Mouse (Mus musculus): ENCODE results near the gene Fbxo46. TPM values are rescaled to one million over a fixed set of nuclear protein-coding genes. Genes with fewer than 3 reads are reported as not detected.

Gene Fbxo46
- polyA plus RNA-seq, 1 experiment = 4.8 TPM

GRCm38 (mm10) chr7:19091913-19092312 lies 27.7 kb upstream of the Fbxo46 start:
- H3K27ac ChIP-seq (ENCODE audit: insufficient read depth, low read length) = no peak overlapping the region
- no peak for TF ChIP-seq CTCF (IDR thresholded peaks at IDR 0.05; ENCODE audit: borderline replicate concordance, insufficient read depth, low read length)
- TF ChIP-seq POLR2A (IDR thresholded peaks at IDR 0.05; ENCODE audit: low read depth, low read length) = no peak
- 0 out of 2 replicates have a peak, but pooled peaks cover 2% of the 10 kb centered on the region for H3K4me1 ChIP-seq (ENCODE audit: control insufficient read depth, insufficient read depth, low read length)
- H3K4me3 ChIP-seq (ENCODE audit: insufficient read depth, low read length) = no peak overlapping the region

- TF ChIP-seq POLR2A (IDR thresholded peaks at IDR 0.05; ENCODE audit: low read depth, low read length) = peak; percentile 54
- TF ChIP-seq CTCF (IDR thresholded peaks at IDR 0.05; ENCODE audit: borderline replicate concordance, insufficient read depth, low read length) = no peak
- Histone ChIP-seq H3K4me1 (ENCODE audit: control insufficient read depth, insufficient read depth, low read length) (0 out of 2 replicates have a peak, but pooled peaks cover 2% of the 10 kb centered on the region), H3K27ac (ENCODE audit: insufficient read depth, low read length) (peak overlapping the region; percentile 69), H3K4me3 (ENCODE audit: insufficient read depth, low read length) (no peak overlapping the region)
Observed at GRCm38 (mm10) chr7:19092381-19093173, 27.1 kb upstream of the Fbxo46 start.

- TF ChIP-seq POLR2A (IDR thresholded peaks at IDR 0.05; ENCODE audit: low read depth, low read length) (no peak), CTCF (IDR thresholded peaks at IDR 0.05; ENCODE audit: borderline replicate concordance, insufficient read depth, low read length) (peak; percentile 73)
- peak overlapping the region; percentile 4 for H3K4me3 ChIP-seq (ENCODE audit: insufficient read depth, low read length)
- 0 out of 2 replicates have a peak, but pooled peaks cover 2% of the 10 kb centered on the region for H3K4me1 ChIP-seq (ENCODE audit: control insufficient read depth, insufficient read depth, low read length)
- H3K27ac ChIP-seq (ENCODE audit: insufficient read depth, low read length) = peak overlapping the region; percentile 69
Observed at GRCm38 (mm10) chr7:19093174-19093521, 26.5 kb upstream of the Fbxo46 start.

GRCm38 (mm10) chr7:19093537-19094385 lies 25.9 kb upstream of the Fbxo46 start:
- Histone ChIP-seq H3K4me3 (ENCODE audit: insufficient read depth, low read length) (peak overlapping the region; percentile 56), H3K4me1 (ENCODE audit: control insufficient read depth, insufficient read depth, low read length) (0 out of 2 replicates have a peak, but pooled peaks cover 2% of the 10 kb centered on the region), H3K27ac (ENCODE audit: insufficient read depth, low read length) (peak overlapping the region; percentile 97)
- TF ChIP-seq CTCF (IDR thresholded peaks at IDR 0.05; ENCODE audit: borderline replicate concordance, insufficient read depth, low read length) (no peak), POLR2A (IDR thresholded peaks at IDR 0.05; ENCODE audit: low read depth, low read length) (peak; percentile 84)

GRCm38 (mm10) chr7:19094471-19094825 lies 25.2 kb upstream of the Fbxo46 start, which contains the start of gene Six5:
Gene Six5, plus strand, starts transcription at chr7:19094594.
- peak within 1 kb of the TSS; percentile 97 for H3K27ac ChIP-seq (ENCODE audit: insufficient read depth, low read length)
- H3K4me1 ChIP-seq (ENCODE audit: control insufficient read depth, insufficient read depth, low read length) = 0 out of 2 replicates have a peak, but pooled peaks cover 2% of the 10 kb centered on the region
- TF ChIP-seq POLR2A (IDR thresholded peaks at IDR 0.05; ENCODE audit: low read depth, low read length) (no peak), CTCF (IDR thresholded peaks at IDR 0.05; ENCODE audit: borderline replicate concordance, insufficient read depth, low read length) (no peak)
- peak within 1 kb of the TSS; percentile 56 for H3K4me3 ChIP-seq (ENCODE audit: insufficient read depth, low read length)

- H3K27ac ChIP-seq (ENCODE audit: insufficient read depth, low read length) = peak overlapping the region; percentile 88
- 0 out of 2 replicates have a peak, but pooled peaks cover 2% of the 10 kb centered on the region for H3K4me1 ChIP-seq (ENCODE audit: control insufficient read depth, insufficient read depth, low read length)
- peak overlapping the region; percentile 56 for H3K4me3 ChIP-seq (ENCODE audit: insufficient read depth, low read length)
- TF ChIP-seq CTCF (IDR thresholded peaks at IDR 0.05; ENCODE audit: borderline replicate concordance, insufficient read depth, low read length) = no peak
- peak; percentile 71; the same call in 1 of the 2 replicates for TF ChIP-seq POLR2A (IDR thresholded peaks at IDR 0.05; ENCODE audit: low read depth, low read length)
Observed at GRCm38 (mm10) chr7:19094826-19095750, 24.6 kb upstream of the Fbxo46 start.

GRCm38 (mm10) chr7:19095751-19096110 lies 23.9 kb upstream of the Fbxo46 start:
- peak overlapping the region; percentile 56 for H3K4me3 ChIP-seq (ENCODE audit: insufficient read depth, low read length)
- H3K4me1 ChIP-seq (ENCODE audit: control insufficient read depth, insufficient read depth, low read length) = 0 out of 2 replicates have a peak, but pooled peaks cover 2% of the 10 kb centered on the region
- H3K27ac ChIP-seq (ENCODE audit: insufficient read depth, low read length) = peak overlapping the region; percentile 16; the same call in 1 of the 2 replicates
- TF ChIP-seq CTCF (IDR thresholded peaks at IDR 0.05; ENCODE audit: borderline replicate concordance, insufficient read depth, low read length) = no peak
- peak; percentile 30; the same call in 1 of the 2 replicates for TF ChIP-seq POLR2A (IDR thresholded peaks at IDR 0.05; ENCODE audit: low read depth, low read length)

GRCm38 (mm10) chr7:19096421-19096976 lies 23.2 kb upstream of the Fbxo46 start:
- no peak overlapping the region for H3K27ac ChIP-seq (ENCODE audit: insufficient read depth, low read length)
- H3K4me3 ChIP-seq (ENCODE audit: insufficient read depth, low read length) = peak overlapping the region; percentile 56
- 0 out of 2 replicates have a peak, but pooled peaks cover 2% of the 10 kb centered on the region for H3K4me1 ChIP-seq (ENCODE audit: control insufficient read depth, insufficient read depth, low read length)
- no peak for TF ChIP-seq CTCF (IDR thresholded peaks at IDR 0.05; ENCODE audit: borderline replicate concordance, insufficient read depth, low read length)
- no peak for TF ChIP-seq POLR2A (IDR thresholded peaks at IDR 0.05; ENCODE audit: low read depth, low read length)

All from embryonic fibroblast, embryonic 13.5 days (primary cell).